Mouse (Mus musculus) bone marrow, adult 2 months (tissue): Measurements from ENCODE around the gene Megf6. TPM values are rescaled to one million over a fixed set of nuclear protein-coding genes. Genes with fewer than 3 reads are reported as not detected.

Experiments
- H3K27ac ChIP-seq: fragments of 200-500 bp; 2 replicates; pipeline ENCODE4 v1.5.1; 2012; ENCODE audit warnings: low read depth, mild to moderate bottlenecking, control low read depth, inconsistent platforms, low read length; ENCODE audit not compliant: control insufficient read depth, poor library complexity, insufficient read depth
- H3K4me1 ChIP-seq: fragments of 200-500 bp; 2 replicates; pipeline ENCODE4 v1.6.1; 2011; ENCODE audit warnings: low read length; ENCODE audit not compliant: control insufficient read depth, insufficient read depth
- H3K4me3 ChIP-seq: fragments of 200-500 bp; replicated peaks from 2 replicates; pipeline ENCODE3; 2011; ENCODE audit warnings: mild to moderate bottlenecking, low read depth, low read length, control low read depth; ENCODE audit not compliant: control insufficient read depth
- CTCF ChIP-seq: fragments of 200-500 bp; IDR thresholded peaks from 2 replicates; pipeline ENCODE4 v1.5.1; 2011; ENCODE audit warnings: low read length, control low read depth; ENCODE audit not compliant: control insufficient read depth, insufficient read depth
- POLR2A ChIP-seq: fragments of 200-500 bp; IDR thresholded peaks from 2 replicates; pipeline ENCODE4 v1.6.1; 2011; ENCODE audit warnings: low read depth, mild to moderate bottlenecking, control low read depth, low read length, borderline replicate concordance; ENCODE audit not compliant: control insufficient read depth
- WGBS: fragments of 180-500 bp; shearing (Covaris S2); methylation state at CpG from one replicate; pipeline ENCODE4 v1.1.7; 2018; 5-methylcytosine and 5-hydroxymethylcytosine counted together
- polyA plus RNA-seq: library from polyadenylated mRNA; stranded (reverse); fragments of >200 nt; gene quantifications from 2 replicates; pipeline ENCODE4 v1.2.4, GENCODE M21; 2011; ENCODE audit warnings: low replicate concordance; ENCODE audit not compliant: missing spikeins, insufficient read depth, insufficient read length

The Megf6 gene
- polyA plus RNA-seq, 1 experiment, result 0.22 TPM

DNA sequence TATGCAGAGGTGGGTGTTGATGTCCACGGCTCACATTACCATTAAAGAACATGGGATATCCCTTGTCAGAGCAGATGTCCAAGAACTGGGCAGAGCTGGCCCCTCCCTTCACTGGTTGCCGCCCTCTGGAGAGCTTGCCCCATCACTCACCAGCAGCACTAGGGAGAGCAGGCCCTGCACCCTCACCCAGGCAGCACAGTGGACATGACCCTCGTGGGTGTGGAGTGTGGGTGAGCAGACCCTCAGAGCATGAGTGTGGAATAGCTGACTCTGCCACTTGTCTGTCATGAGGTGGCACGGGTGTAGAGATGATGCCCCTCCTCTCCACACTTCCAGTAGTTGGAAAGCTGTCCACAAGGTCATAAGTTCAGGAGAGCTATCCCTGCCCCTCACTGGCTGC lies 35.7 kb upstream of the Megf6 start:
- WGBS, result 58% methylated on average over 4 of the region's 4 CpGs

GRCm38 (mm10) chr4:154137139-154137538 lies 33.4 kb upstream of the Megf6 start:
- Histone ChIP-seq H3K4me1 (no peaks in the 10 kb centered on the region), H3K27ac (no peak overlapping the region), H3K4me3 (no peak overlapping the region)
- WGBS, result 51% methylated on average over 5 of the region's 5 CpGs
- no peak for TF ChIP-seq CTCF
- no peak for TF ChIP-seq POLR2A

More for the DNA sequence above, 35.7 kb upstream of the Megf6 start:
- Histone ChIP-seq H3K4me1 (no peaks in the 10 kb centered on the region), H3K27ac (no peak overlapping the region), H3K4me3 (no peak overlapping the region)
- TF ChIP-seq CTCF (no peak), POLR2A (no peak)

DNA sequence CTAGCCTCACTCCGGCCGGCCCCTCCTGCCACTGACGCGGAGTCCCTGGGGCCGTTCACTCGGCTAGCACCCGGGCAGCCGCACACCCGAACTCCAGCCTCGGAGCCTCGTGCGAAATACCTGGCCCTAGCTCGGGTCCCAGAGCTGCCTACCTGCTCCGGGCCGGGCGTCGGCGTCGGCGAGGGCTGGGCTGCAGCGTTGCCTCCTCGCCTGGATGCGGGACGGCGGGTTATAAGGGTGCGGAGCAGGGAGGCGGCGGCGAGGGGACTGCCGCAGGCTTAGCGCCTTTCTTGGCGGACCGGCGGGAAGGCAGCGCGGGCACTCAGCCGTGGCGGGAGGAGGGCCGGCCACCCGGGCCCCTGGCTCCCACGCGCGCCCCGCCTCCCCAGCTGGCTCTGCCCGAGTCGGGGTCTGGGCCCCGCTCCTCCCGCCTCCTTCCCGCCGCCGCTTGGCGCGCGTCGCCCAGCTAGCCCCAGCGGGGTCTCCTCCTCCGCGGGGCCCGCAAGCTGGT lies 30.8 kb upstream of the Megf6 start:
- H3K4me3 ChIP-seq, result no peak overlapping the region
- no peaks in the 10 kb centered on the region; the same call in 1 of the 2 replicates for H3K4me1 ChIP-seq
- TF ChIP-seq POLR2A (no peak), CTCF (no peak)
- H3K27ac ChIP-seq, result no peak overlapping the region
- WGBS, result 1% methylated on average over 57 of the region's 59 CpGs

DNA sequence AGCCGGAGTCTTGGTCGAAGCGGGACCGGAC lies 30.5 kb upstream of the Megf6 start, which contains the start of gene Trp73:
Gene Trp73, minus strand, starts transcription at position 27 of the 31 bp plus-strand sequence.
- 4% methylated on average over 4 of the region's 4 CpGs for WGBS
- H3K4me3 ChIP-seq, result no peak within 1 kb of the TSS
- no peak for TF ChIP-seq CTCF
- TF ChIP-seq POLR2A, result no peak

GRCm38 (mm10) chr4:154140213-154141008 lies 30.1 kb upstream of the Megf6 start:
- H3K4me3 ChIP-seq, result no peak overlapping the region
- no peaks in the 10 kb centered on the region; the same call in 1 of the 2 replicates for H3K4me1 ChIP-seq
- TF ChIP-seq CTCF (no peak), POLR2A (no peak)
- WGBS, result 3% methylated on average over 46 of the region's 46 CpGs
- no peak overlapping the region for H3K27ac ChIP-seq

More for the DNA sequence above, 30.5 kb upstream of the Megf6 start, which contains the start of gene Trp73:
- Histone ChIP-seq H3K4me1 (no peaks in the 10 kb centered on the region; the same call in 1 of the 2 replicates), H3K27ac (no peak within 1 kb of the TSS)

- no peak for TF ChIP-seq CTCF
- TF ChIP-seq POLR2A, result no peak
- WGBS, result 3% methylated on average over 42 of the region's 42 CpGs
These were observed 29.3 kb upstream of the Megf6 start for GRCm38 (mm10) chr4:154141009-154141867.

DNA sequence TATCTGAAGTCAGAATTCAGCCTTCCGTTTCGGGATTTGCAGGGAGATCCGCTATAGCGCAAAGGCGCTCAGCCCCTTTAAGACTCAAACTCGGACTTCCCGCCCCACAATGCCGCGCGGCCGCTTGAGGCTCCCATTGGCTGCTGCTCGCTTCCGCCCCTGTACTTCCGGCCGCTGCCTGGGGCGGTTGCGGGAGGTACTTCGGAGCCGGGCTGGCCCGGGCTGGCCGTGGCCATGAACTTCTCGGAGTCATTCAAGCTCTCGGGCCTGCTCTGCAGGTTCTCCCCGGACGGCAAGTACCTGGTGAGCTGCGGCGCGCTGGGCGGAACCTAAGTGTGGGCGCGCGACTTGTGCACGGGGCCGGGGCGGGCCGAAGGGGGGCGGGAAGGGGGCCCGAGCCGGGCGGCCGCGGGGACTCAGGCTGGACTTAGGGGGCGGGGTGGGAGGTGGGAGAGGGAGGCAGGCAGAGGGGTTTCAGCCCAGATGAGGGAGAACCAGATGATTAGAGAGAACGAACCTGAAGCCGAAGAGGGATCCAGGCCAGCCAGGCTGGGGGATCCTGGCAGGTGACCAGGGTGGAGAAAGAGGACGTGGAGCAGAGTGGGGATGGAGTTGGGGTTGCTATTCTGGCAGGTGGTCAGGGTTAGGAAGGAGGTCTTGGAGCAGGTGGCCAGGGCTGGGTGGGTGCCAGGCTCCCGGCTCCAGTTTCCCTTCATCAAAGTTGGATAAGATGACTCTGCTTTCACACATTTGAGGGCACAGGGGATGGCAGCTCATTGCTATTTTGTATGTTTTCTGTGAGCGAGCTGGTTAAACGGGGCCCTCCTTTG lies 28.1 kb upstream of the Megf6 start, which contains the start of gene Wrap73:
Gene Wrap73, plus strand, starts transcription at position 162 of the 830 bp plus-strand sequence.
- peak within 1 kb of the TSS; percentile 90 for H3K4me3 ChIP-seq
- H3K4me1 ChIP-seq, result no peaks in the 10 kb centered on the region; the same call in 1 of the 2 replicates
- WGBS, result under 1% methylated on average over 49 of the region's 49 CpGs
- H3K27ac ChIP-seq, result peak within 1 kb of the TSS; percentile 50; the same call in 1 of the 2 replicates
- no peak for TF ChIP-seq CTCF
- peak; percentile 63; the same call in 1 of the 2 replicates for TF ChIP-seq POLR2A

More at GRCm38 (mm10) chr4:154141009-154141867, 29.3 kb upstream of the Megf6 start:
- no peak overlapping the region for H3K4me3 ChIP-seq
- H3K4me1 ChIP-seq, result no peaks in the 10 kb centered on the region; the same call in 1 of the 2 replicates
- no peak overlapping the region for H3K27ac ChIP-seq
